Mouse (Mus musculus) liver, embryonic 14.5 days (tissue): ENCODE measurements around the gene Dclre1c. TPM values are rescaled to one million over a fixed set of nuclear protein-coding genes. Genes with fewer than 3 reads are reported as not detected.

Source experiments
- ATAC-seq: fragments of 200-750 bp; cut with Nextera tagmentation; 2 replicates; pipeline ENCODE4 v1.8.0; 2017; ENCODE audit warnings: moderate number of reproducible peaks, mild to moderate bottlenecking, moderate library complexity; ENCODE audit not compliant: insufficient read depth
- DNase-seq, 3 experiments: peaks; one replicate each; pipeline ENCODE4 v3.0.0-alpha.2; 2012 to 2013; ENCODE audit warnings: low read depth in 3 of 3, low spot score in 3 of 3
- H3K27ac ChIP-seq: fragments of 300-500 bp; sonication (generic); 2 replicates; pipeline ENCODE4 v1.5.1; 2014; ENCODE audit warnings: moderate library complexity, mild to moderate bottlenecking, control low read depth, inconsistent platforms
- H3K27me3 ChIP-seq: fragments of 300-500 bp; sonication (generic); 2 replicates; pipeline ENCODE4 v1.6.1; 2014; ENCODE audit warnings: mild to moderate bottlenecking, low read length, moderate library complexity; ENCODE audit not compliant: control insufficient read depth, insufficient read depth
- H3K36me3 ChIP-seq: fragments of 300-500 bp; sonication (generic); replicated peaks from 2 replicates; pipeline ENCODE4 v1.6.1; 2014; ENCODE audit warnings: low read depth; ENCODE audit not compliant: control insufficient read depth, insufficient read depth
- H3K4me1 ChIP-seq, 2 experiments: fragments of 200-500 bp in 1 of 2; fragments of 300-500 bp in 1 of 2; sonication (generic) in 1 of 2; replicated peaks; 2 replicates each; pipeline ENCODE4 v1.6.1; 2012 to 2014; ENCODE audit warnings: antibody characterized with exemption in 1 of 2, inconsistent platforms in 1 of 2, low read length in 1 of 2; ENCODE audit not compliant: control insufficient read depth in 2 of 2, insufficient read depth in 2 of 2
- H3K4me2 ChIP-seq: fragments of 300-500 bp; sonication (generic); 2 replicates; pipeline ENCODE4 v1.6.1; 2014; ENCODE audit warnings: low read depth, mild to moderate bottlenecking, control low read depth, moderate library complexity
- H3K4me3 ChIP-seq, 2 experiments: fragments of 200-500 bp in 1 of 2; fragments of 300-500 bp in 1 of 2; sonication (generic) in 1 of 2; 2 replicates each; pipeline ENCODE4 v1.5.1; 2012 to 2014; ENCODE audit warnings: low read depth in 2 of 2, low read length in 2 of 2, mild to moderate bottlenecking in 2 of 2, control low read depth in 1 of 2, inconsistent platforms in 1 of 2, moderate library complexity in 1 of 2; ENCODE audit not compliant: insufficient read depth in 1 of 2
- H3K9ac ChIP-seq: fragments of 300-500 bp; sonication (generic); replicated peaks from 2 replicates; pipeline ENCODE4 v1.6.1; 2014; ENCODE audit warnings: mild to moderate bottlenecking, control low read depth, moderate library complexity
- H3K9me3 ChIP-seq: fragments of 300-500 bp; sonication (generic); 2 replicates; pipeline ENCODE4 v1.6.1; 2016; ENCODE audit warnings: low read length, mixed read lengths; ENCODE audit not compliant: control insufficient read depth
- CTCF ChIP-seq: IDR thresholded peaks from 2 replicates; pipeline ENCODE4 v1.5.1; 2016; ENCODE audit warnings: antibody characterized with exemption, low read depth, control low read depth
- EP300 ChIP-seq: IDR thresholded peaks from 2 replicates; pipeline ENCODE4 v1.6.1; 2016; ENCODE audit warnings: antibody characterized with exemption, low read depth
- WGBS: fragments of 180-500 bp; shearing (Covaris S2); extraction: QIAGEN DNeasy Blood & Tissue Kit; methylation state at CpG from one replicate; pipeline ENCODE4 v1.1.7; 2014; ENCODE audit not compliant: insufficient replicate concordance; 5-methylcytosine and 5-hydroxymethylcytosine counted together
- polyA plus RNA-seq, 2 experiments: library from polyadenylated mRNA; depleted of rRNA in 1 of 2; stranded (reverse) in 1 of 2; unstranded in 1 of 2; fragments of >200 nt; fragmentation: Nextera tagmentation in 1 of 2; extraction: Ambion mirVana in 1 of 2; gene quantifications; 2 replicates each; pipeline versions ENCODE4 v1.2.1 to v1.2.3; 2012 to 2014

The Dclre1c gene
- polyA plus RNA-seq, 2 experiments, result 3.0 to 4.6 TPM

GRCm38 (mm10) chr2:3422548-3422947, 1.4 kb upstream of the Dclre1c start, which contains the start of gene Meig1:
Gene Meig1 (minus strand): TSS chr2:3422648.
- H3K9me3 ChIP-seq, result no peaks in the 10 kb centered on the region
- H3K27me3 ChIP-seq, result peaks cover 4% of the 10 kb centered on the region; the same call in 1 of the 2 replicates
- H3K36me3 ChIP-seq, result no peaks in the 10 kb centered on the region
- no peak for ATAC-seq
- peak within 1 kb of the TSS in 1 of 2 experiments; percentile 75; a peak in 2 of 4 replicates for H3K4me3 ChIP-seq
- DNase-seq, result no peak
- H3K27ac ChIP-seq, result no peak within 1 kb of the TSS; the same call in 1 of the 2 replicates
- H3K9ac ChIP-seq, result peak within 1 kb of the TSS; percentile 63; the same call in 1 of the 2 replicates
- WGBS, result 52% methylated on average over 3 of the region's 3 CpGs
- TF ChIP-seq EP300 (no peak), CTCF (no peak)
- peaks cover 5 to 9% of the 10 kb centered on the region in 2 experiments; a peak in 2 of 4 replicates for H3K4me1 ChIP-seq
- H3K4me2 ChIP-seq, result peak within 1 kb of the TSS; percentile 69

- no peaks in the 10 kb centered on the region for H3K9me3 ChIP-seq
- no peak overlapping the region for H3K27ac ChIP-seq
- no peaks in the 10 kb centered on the region for H3K27me3 ChIP-seq
- peak overlapping the region; percentile 62 for H3K9ac ChIP-seq
- H3K36me3 ChIP-seq, result no peaks in the 10 kb centered on the region
- 2% methylated on average over 9 of the region's 10 CpGs for WGBS
- ATAC-seq (no peak), DNase-seq (peak in 2 of 3 experiments; percentile 9 to 23)
- TF ChIP-seq CTCF, result no peak
- no peak for TF ChIP-seq EP300
- H3K4me1 ChIP-seq, result peaks cover 3 to 7% of the 10 kb centered on the region in 2 experiments; a peak in 2 of 4 replicates
- peak overlapping the region; percentile 75 to 88 for H3K4me3 ChIP-seq
- peak overlapping the region; percentile 69 for H3K4me2 ChIP-seq
Measured at GRCm38 (mm10) chr2:3424579-3424910, 614 bp downstream of the Dclre1c start.

- no peak for ATAC-seq
- 88% methylated on average over 9 of the region's 9 CpGs for WGBS
- Histone ChIP-seq H3K9me3 (no peaks in the 10 kb centered on the region), H3K4me1 (no peaks in the 10 kb centered on the region), H3K27me3 (no peaks in the 10 kb centered on the region), H3K36me3 (no peaks in the 10 kb centered on the region), H3K27ac (no peak overlapping the region), H3K9ac (no peak overlapping the region), H3K4me3 (no peak overlapping the region), H3K4me2 (no peak overlapping the region)
- DNase-seq, result no peak
- no peak for TF ChIP-seq CTCF
- no peak for TF ChIP-seq EP300
Measured at GRCm38 (mm10) chr2:3430956-3431355, 7.0 kb downstream of the Dclre1c start.

- TF ChIP-seq EP300, result no peak
- no peak for TF ChIP-seq CTCF
- Histone ChIP-seq H3K27me3 (no peaks in the 10 kb centered on the region), H3K9me3 (no peaks in the 10 kb centered on the region), H3K9ac (no peak overlapping the region), H3K4me3 (no peak overlapping the region), H3K27ac (no peak overlapping the region), H3K4me1 (no peaks in the 10 kb centered on the region), H3K4me2 (no peak overlapping the region), H3K36me3 (no peaks in the 10 kb centered on the region; the same call in none of the 2 replicates)
- ATAC-seq (no peak), DNase-seq (no peak)
- 82% methylated on average over 6 of the region's 6 CpGs for WGBS
Measured at GRCm38 (mm10) chr2:3435369-3436061, 11.6 kb downstream of the Dclre1c start.

GRCm38 (mm10) chr2:3437956-3438355, 14.0 kb downstream of the Dclre1c start:
- no peak overlapping the region for H3K9ac ChIP-seq
- WGBS, result 79% methylated on average over 7 of the region's 7 CpGs

More at GRCm38 (mm10) chr2:3437956-3438355, 14.0 kb downstream of the Dclre1c start:
- no peak overlapping the region for H3K4me3 ChIP-seq
- H3K27ac ChIP-seq, result no peak overlapping the region
- H3K36me3 ChIP-seq, result no peaks in the 10 kb centered on the region; the same call in none of the 2 replicates
- TF ChIP-seq EP300, result no peak
- TF ChIP-seq CTCF, result no peak
- H3K27me3 ChIP-seq, result no peaks in the 10 kb centered on the region
- no peaks in the 10 kb centered on the region for H3K9me3 ChIP-seq
- no peak for ATAC-seq
- DNase-seq, result no peak
- no peak overlapping the region for H3K4me2 ChIP-seq
- no peaks in the 10 kb centered on the region for H3K4me1 ChIP-seq
